Mouse (Mus musculus) myocyte (in vitro differentiated cells): ENCODE results near the gene Lalba. TPM values are rescaled to one million over a fixed set of nuclear protein-coding genes. Genes with fewer than 3 reads are reported as not detected.

Experiments used
- H3K27me3 ChIP-seq: one replicate; pipeline ENCODE4 v1.6.1; 2011; ENCODE audit not compliant: control insufficient read depth, insufficient read depth, insufficient read length
- H3K36me3 ChIP-seq: one replicate; pipeline ENCODE4 v1.6.1; 2011; ENCODE audit not compliant: control insufficient read depth, insufficient read depth
- H3K4me2 ChIP-seq: one replicate; pipeline ENCODE4 v1.6.1; 2011; ENCODE audit warnings: low read depth, control low read depth
- H3K4me3 ChIP-seq: one replicate; pipeline ENCODE4 v1.5.1; 2011; ENCODE audit warnings: mild to moderate bottlenecking, control low read depth, moderate library complexity
- H3K79me2 ChIP-seq: one replicate; pipeline ENCODE4 v1.6.1; 2011; ENCODE audit not compliant: control insufficient read depth, insufficient read depth
- H3ac ChIP-seq: one replicate; pipeline ENCODE4 v1.6.1; 2011; ENCODE audit not compliant: control insufficient read depth, insufficient read length
- CEBPB ChIP-seq: IDR thresholded peaks from 2 replicates; pipeline ENCODE4 v1.6.1; 2011; ENCODE audit warnings: mild to moderate bottlenecking, moderate library complexity; ENCODE audit not compliant: poor library complexity, insufficient read depth, severe bottlenecking
- E2F4 ChIP-seq: IDR thresholded peaks from one replicate; pipeline ENCODE4 v1.6.1; 2011; ENCODE audit warnings: mild to moderate bottlenecking, control low read depth, moderate library complexity; ENCODE audit not compliant: insufficient read depth
- MAX ChIP-seq: IDR thresholded peaks from one replicate; pipeline ENCODE4 v1.6.1; 2011; ENCODE audit warnings: low read depth, mild to moderate bottlenecking, control low read depth
- MYOD1 ChIP-seq, 3 experiments: IDR thresholded peaks; one replicate each; pipeline ENCODE4 v1.6.1; 2011; ENCODE audit warnings: control low read depth in 2 of 3, low read depth in 2 of 3, mild to moderate bottlenecking in 2 of 3, moderate library complexity in 1 of 3; ENCODE audit not compliant: insufficient read length in 2 of 3, control insufficient read depth in 1 of 3
- MYOG ChIP-seq, 3 experiments: IDR thresholded peaks; one replicate each; pipeline ENCODE4 v1.6.1; 2011; ENCODE audit warnings: control low read depth in 2 of 3, low read depth in 2 of 3, mild to moderate bottlenecking in 2 of 3; ENCODE audit not compliant: insufficient read length in 2 of 3, control insufficient read depth in 1 of 3, insufficient read depth in 1 of 3
- POLR2A ChIP-seq: IDR thresholded peaks from one replicate; pipeline ENCODE4 v1.6.1; 2011; ENCODE audit warnings: low read depth, mild to moderate bottlenecking, control low read depth, moderate library complexity; ENCODE audit not compliant: insufficient read length
- POLR2AphosphoS2 ChIP-seq: IDR thresholded peaks from one replicate; pipeline ENCODE4 v1.6.1; 2011; ENCODE audit warnings: low read depth, control low read depth; ENCODE audit not compliant: insufficient read length
- REST ChIP-seq: IDR thresholded peaks from one replicate; pipeline ENCODE4 v1.6.1; 2011; ENCODE audit warnings: mild to moderate bottlenecking, control low read depth, moderate library complexity; ENCODE audit not compliant: insufficient read depth, insufficient read length
- SRF ChIP-seq: IDR thresholded peaks from one replicate; pipeline ENCODE4 v1.6.1; 2011; ENCODE audit warnings: low read depth; ENCODE audit not compliant: control insufficient read depth, insufficient read length
- TCF12 ChIP-seq: IDR thresholded peaks from one replicate; pipeline ENCODE4 v1.6.1; 2011; ENCODE audit warnings: mild to moderate bottlenecking, control low read depth; ENCODE audit not compliant: poor library complexity, insufficient read depth, severe bottlenecking
- TCF3 ChIP-seq: IDR thresholded peaks from one replicate; pipeline ENCODE4 v1.6.1; 2011; ENCODE audit warnings: low read depth, control low read depth; ENCODE audit not compliant: insufficient read length
- USF1 ChIP-seq: IDR thresholded peaks from one replicate; pipeline ENCODE4 v1.6.1; 2011; ENCODE audit warnings: low read depth, mild to moderate bottlenecking, control low read depth, moderate library complexity
- polyA plus RNA-seq: library from polyadenylated mRNA; unstranded; fragments of >200 nt; fragmentation: generic; extraction: Trizol; gene quantifications from one replicate; pipeline ENCODE4 v1.2.1, GENCODE M21; 2012; ENCODE audit warnings: missing spikeins

The Lalba gene
- polyA plus RNA-seq, 1 experiment: not detected

DNA sequence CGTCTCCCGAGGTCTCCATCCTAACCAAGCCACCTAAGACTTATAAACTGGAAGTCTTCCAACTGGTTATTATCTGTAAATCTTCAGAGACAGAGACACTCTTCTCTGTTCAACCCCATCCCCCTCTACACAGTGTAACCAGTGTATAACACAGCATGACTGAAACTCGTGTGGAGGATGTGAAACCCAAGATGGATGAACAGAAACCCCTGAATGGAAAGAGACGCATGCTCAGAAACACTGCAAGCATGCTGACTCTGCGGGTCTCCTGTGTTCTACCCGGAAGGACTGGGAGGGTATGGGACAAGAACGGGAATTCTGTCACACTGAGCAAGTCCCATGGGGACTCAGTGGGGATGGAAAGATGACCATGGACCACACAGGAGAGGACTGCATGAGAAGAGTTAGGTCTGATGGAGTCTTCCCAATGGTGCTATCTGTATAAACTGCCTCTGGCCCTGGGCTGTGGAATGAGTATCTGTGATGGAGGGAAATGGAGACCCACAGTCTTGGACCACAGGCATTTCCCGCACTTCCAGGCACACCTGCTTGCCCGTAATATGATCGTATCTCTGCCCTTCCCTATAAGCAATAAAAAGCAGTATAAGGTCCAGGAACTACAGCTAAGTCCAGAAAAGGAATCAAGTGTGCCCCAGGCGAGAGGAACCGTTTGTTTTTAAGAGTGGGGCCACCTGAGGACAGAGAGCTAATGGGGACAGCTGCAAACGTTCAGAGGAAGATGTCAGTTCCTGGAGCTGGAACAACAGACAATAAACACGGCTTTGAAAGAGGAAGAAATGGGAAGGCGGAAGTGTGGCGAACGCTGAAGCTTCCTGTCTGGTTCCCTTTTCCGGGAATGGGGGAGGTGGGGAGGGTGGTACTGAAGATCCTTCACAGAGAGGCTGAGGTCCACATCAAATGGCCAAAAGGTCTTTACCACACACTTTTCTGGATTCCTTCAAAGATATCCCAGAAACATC is 1.7 kb upstream of the Lalba start:
- H3K27me3 ChIP-seq: peaks cover 49% of the 10 kb centered on the region

DNA sequence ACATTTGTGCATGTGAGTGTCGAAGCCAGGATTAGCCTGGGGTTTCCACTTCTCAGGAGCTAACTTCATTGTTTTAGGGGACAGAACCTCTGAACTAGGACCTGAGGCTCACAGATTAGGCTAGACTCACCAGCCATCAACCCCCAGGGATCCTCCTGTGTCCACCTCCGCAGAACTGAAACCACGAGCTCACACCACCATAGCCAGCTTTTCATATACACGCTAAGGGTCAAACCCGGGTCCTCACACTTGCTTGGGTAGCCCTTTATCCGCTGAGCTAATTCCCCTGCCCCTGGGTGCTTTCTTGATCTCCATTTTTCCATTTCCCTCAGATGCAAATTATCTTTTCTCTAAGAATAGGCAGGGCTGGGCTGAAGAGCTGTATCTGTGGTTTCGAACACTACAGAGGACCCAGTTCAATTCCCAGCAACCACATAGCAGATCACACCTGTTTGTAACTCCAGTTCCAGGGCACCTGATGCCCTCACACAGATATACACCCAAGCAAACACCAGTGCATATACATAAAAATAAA is 2.9 kb downstream of the Lalba start:
- H3K79me2 ChIP-seq: no peaks in the 10 kb centered on the region
- H3K4me2 ChIP-seq: no peak overlapping the region
- no peaks in the 10 kb centered on the region for H3K36me3 ChIP-seq
- no peak for TF ChIP-seq TCF3
- TF ChIP-seq CEBPB: no peak
- TF ChIP-seq POLR2AphosphoS2: no peak
- TF ChIP-seq MYOG (IDR thresholded peaks at IDR 0.05; ENCODE audit: control insufficient read depth in 1 of 3, insufficient read depth in 1 of 3, insufficient read length in 2 of 3, low read depth in 2 of 3): no peak
- TF ChIP-seq E2F4: no peak
- TF ChIP-seq POLR2A: no peak
- no peak for TF ChIP-seq TCF12
- TF ChIP-seq MYOD1 (IDR thresholded peaks at IDR 0.05; ENCODE audit: control insufficient read depth in 1 of 3, insufficient read length in 2 of 3, low read depth in 2 of 3): no peak
- no peak for TF ChIP-seq USF1
- TF ChIP-seq SRF: no peak
- no peak for TF ChIP-seq MAX
- TF ChIP-seq REST: no peak
- no peak overlapping the region for H3K4me3 ChIP-seq
- H3K27me3 ChIP-seq: peaks cover 78% of the 10 kb centered on the region
- no peak overlapping the region for H3ac ChIP-seq

More for the DNA sequence above, 1.7 kb upstream of the Lalba start:
- Histone ChIP-seq H3K36me3 (no peaks in the 10 kb centered on the region), H3ac (no peak overlapping the region), H3K4me3 (no peak overlapping the region), H3K79me2 (no peaks in the 10 kb centered on the region), H3K4me2 (peak overlapping the region; percentile 19)
- no peak for TF ChIP-seq POLR2AphosphoS2
- TF ChIP-seq E2F4: no peak
- TF ChIP-seq MAX: no peak

DNA sequence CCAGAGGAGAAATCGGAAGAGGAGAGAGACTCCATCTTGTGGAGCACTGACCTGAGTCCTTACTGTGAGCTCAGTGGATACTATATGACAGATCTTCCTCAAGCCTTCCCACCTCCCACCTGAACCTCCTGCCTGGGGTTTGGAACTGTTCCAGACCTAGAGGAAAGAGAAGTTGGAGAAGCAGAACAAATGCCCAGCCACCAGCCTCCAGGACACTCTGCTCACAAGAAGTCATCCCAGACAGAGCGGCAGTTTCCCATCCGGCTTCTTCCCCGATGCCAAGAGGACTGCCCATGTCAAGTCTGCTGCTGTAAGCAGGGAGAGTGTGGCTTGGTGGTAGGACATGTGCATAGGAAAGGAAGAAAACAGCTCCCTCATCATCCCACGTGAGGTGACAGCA is 6.2 kb downstream of the Lalba start:
- Histone ChIP-seq H3K36me3 (no peaks in the 10 kb centered on the region), H3K4me3 (no peak overlapping the region), H3K4me2 (no peak overlapping the region), H3K27me3 (peaks cover 78% of the 10 kb centered on the region), H3K79me2 (no peaks in the 10 kb centered on the region), H3ac (no peak overlapping the region)
- TF ChIP-seq MAX: no peak
- no peak for TF ChIP-seq TCF12
- TF ChIP-seq POLR2AphosphoS2: no peak

DNA sequence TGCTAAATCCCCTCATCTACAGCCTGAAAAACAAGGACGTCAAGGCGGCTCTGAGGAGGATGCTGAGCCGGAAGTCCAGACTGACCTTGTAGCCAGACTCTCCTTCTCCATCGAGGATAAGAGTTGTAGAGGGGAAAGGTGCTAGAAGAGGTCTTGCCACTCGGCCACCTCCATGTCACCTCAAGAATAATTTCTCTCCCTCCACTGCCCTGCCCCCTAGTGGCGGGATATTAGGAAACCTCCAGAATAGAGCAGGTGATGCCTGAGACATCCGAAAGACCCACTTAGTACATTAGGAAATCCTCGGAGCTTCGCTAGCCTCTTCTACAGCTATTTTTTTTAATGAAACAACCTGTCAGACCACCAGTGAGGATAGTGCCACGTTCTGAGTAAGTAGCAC is 7.1 kb downstream of the Lalba start:
- no peaks in the 10 kb centered on the region for H3K36me3 ChIP-seq
- H3ac ChIP-seq: no peak overlapping the region
- H3K4me3 ChIP-seq: no peak overlapping the region
- peaks cover 79% of the 10 kb centered on the region for H3K27me3 ChIP-seq
- H3K4me2 ChIP-seq: no peak overlapping the region
- TF ChIP-seq SRF (no peak), MYOG (IDR thresholded peaks at IDR 0.05; ENCODE audit: control insufficient read depth in 1 of 3, insufficient read depth in 1 of 3, insufficient read length in 2 of 3, low read depth in 2 of 3) (no peak)
- no peaks in the 10 kb centered on the region for H3K79me2 ChIP-seq

DNA sequence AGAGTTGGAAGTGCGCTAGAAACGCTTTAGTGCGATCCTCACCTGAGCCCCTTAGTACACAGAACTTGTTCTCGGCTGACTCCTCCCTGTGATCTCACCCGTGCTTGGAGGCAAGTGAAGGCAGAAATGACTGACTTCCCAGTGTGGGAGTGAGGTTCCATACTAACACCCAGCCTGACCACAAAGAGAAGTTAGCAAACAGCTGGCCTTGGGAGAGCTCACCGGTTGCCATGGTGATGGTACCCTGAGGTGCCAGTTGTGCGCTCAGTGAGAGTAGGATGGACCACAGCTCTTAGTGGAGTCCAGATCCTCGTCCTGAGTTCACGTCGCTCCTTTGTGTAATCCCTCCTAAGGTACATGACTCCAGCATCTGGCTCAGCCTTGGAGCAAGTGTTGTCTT is 7.6 kb downstream of the Lalba start:
- no peak overlapping the region for H3K4me3 ChIP-seq
- TF ChIP-seq TCF3 (no peak), MYOD1 (IDR thresholded peaks at IDR 0.05; ENCODE audit: control insufficient read depth in 1 of 3, insufficient read length in 2 of 3, low read depth in 2 of 3) (peak in 1 of 3 experiments; percentile 19)
- H3K4me2 ChIP-seq: no peak overlapping the region
- H3K79me2 ChIP-seq: no peaks in the 10 kb centered on the region
- H3K27me3 ChIP-seq: peaks cover 79% of the 10 kb centered on the region
- no peaks in the 10 kb centered on the region for H3K36me3 ChIP-seq
- H3ac ChIP-seq: no peak overlapping the region

DNA sequence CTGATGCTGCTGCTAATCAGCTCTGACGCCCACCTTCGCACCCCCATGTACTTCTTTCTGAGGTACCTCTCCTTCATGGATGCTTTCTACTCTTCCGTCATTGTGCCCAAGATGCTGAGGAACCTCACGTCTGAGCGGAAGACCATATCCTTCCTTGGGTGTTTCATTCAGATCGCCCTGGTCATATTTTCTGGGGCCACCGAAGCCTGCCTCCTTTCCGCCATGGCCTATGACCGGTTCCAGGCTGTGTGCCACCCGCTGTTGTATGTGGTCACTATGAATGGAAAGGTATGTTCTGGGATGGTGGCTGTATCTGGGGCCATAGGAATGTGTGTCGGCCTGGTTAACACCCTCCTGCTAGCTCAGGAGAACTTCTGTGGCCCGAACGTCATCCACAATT is 11.0 kb downstream of the Lalba start:
- no peaks in the 10 kb centered on the region for H3K36me3 ChIP-seq
- no peak overlapping the region for H3ac ChIP-seq
- TF ChIP-seq E2F4: no peak
- TF ChIP-seq POLR2A: no peak
- no peak for TF ChIP-seq USF1
- TF ChIP-seq REST: no peak
- no peak for TF ChIP-seq CEBPB
- TF ChIP-seq TCF12: no peak
- no peak for TF ChIP-seq TCF3
- TF ChIP-seq MAX: no peak
- TF ChIP-seq MYOG (IDR thresholded peaks at IDR 0.05; ENCODE audit: control insufficient read depth in 1 of 3, insufficient read depth in 1 of 3, insufficient read length in 2 of 3, low read depth in 2 of 3): no peak
- no peak for TF ChIP-seq MYOD1 (IDR thresholded peaks at IDR 0.05; ENCODE audit: control insufficient read depth in 1 of 3, insufficient read length in 2 of 3, low read depth in 2 of 3)
- H3K79me2 ChIP-seq: no peaks in the 10 kb centered on the region
- no peak overlapping the region for H3K4me3 ChIP-seq
- H3K4me2 ChIP-seq: no peak overlapping the region
- peaks cover 79% of the 10 kb centered on the region for H3K27me3 ChIP-seq
